Mouse (Mus musculus) embryonic facial prominence, embryonic 11.5 days (tissue): Measurements from ENCODE around the gene Tapbp. TPM values are rescaled to one million over a fixed set of nuclear protein-coding genes. Genes with fewer than 3 reads are reported as not detected.

Experiments
- ATAC-seq: fragments of 200-750 bp; cut with Nextera tagmentation; replicated peaks from 2 replicates; pipeline ENCODE4 v1.8.0; 2017; ENCODE audit warnings: low read depth; ENCODE audit not compliant: insufficient number of reproducible peaks, low FRiP score, low TSS enrichment
- DNase-seq: peaks from one replicate; pipeline ENCODE4 v3.0.0-alpha.2; 2015; ENCODE audit warnings: low spot score
- H3K27ac ChIP-seq: fragments of 300-500 bp; sonication (generic); replicated peaks from 2 replicates; pipeline ENCODE4 v1.5.1; 2014; ENCODE audit warnings: mild to moderate bottlenecking, low read depth, low read length, control low read depth
- H3K27me3 ChIP-seq: fragments of 300-500 bp; sonication (generic); 2 replicates; pipeline ENCODE4 v1.6.1; 2014; ENCODE audit warnings: mild to moderate bottlenecking, low read length, moderate library complexity, mixed read lengths; ENCODE audit not compliant: control insufficient read depth, insufficient read depth
- H3K36me3 ChIP-seq: fragments of 300-500 bp; sonication (generic); replicated peaks from 2 replicates; pipeline ENCODE4 v1.6.1; 2014; ENCODE audit warnings: low read depth, mild to moderate bottlenecking, low read length, moderate library complexity, mixed read lengths; ENCODE audit not compliant: control insufficient read depth, insufficient read depth
- H3K4me1 ChIP-seq: fragments of 300-500 bp; sonication (generic); 2 replicates; pipeline ENCODE4 v1.6.1; 2014; ENCODE audit warnings: low read length, mixed read lengths; ENCODE audit not compliant: control insufficient read depth, insufficient read depth
- H3K4me2 ChIP-seq: fragments of 300-500 bp; sonication (generic); 2 replicates; pipeline ENCODE4 v1.6.1; 2014; ENCODE audit warnings: low read depth, mild to moderate bottlenecking, control low read depth, low read length, moderate library complexity
- H3K4me3 ChIP-seq: fragments of 300-500 bp; sonication (generic); 2 replicates; pipeline ENCODE4 v1.5.1; 2014; ENCODE audit warnings: low read depth, low read length, control low read depth
- H3K9ac ChIP-seq: fragments of 300-500 bp; sonication (generic); replicated peaks from 2 replicates; pipeline ENCODE4 v1.6.1; 2014; ENCODE audit warnings: mild to moderate bottlenecking, control low read depth, low read length
- H3K9me3 ChIP-seq: fragments of 300-500 bp; sonication (generic); replicated peaks from 2 replicates; pipeline ENCODE4 v1.6.1; 2016; ENCODE audit warnings: mild to moderate bottlenecking, low read length, inconsistent platforms, mixed read lengths; ENCODE audit not compliant: control insufficient read depth
- WGBS: fragments of 180-500 bp; shearing (Covaris S2); extraction: QIAGEN DNeasy Blood & Tissue Kit; methylation state at CpG from one replicate; pipeline ENCODE4 v1.1.7; 2014; 5-methylcytosine and 5-hydroxymethylcytosine counted together
- polyA plus RNA-seq: library from polyadenylated mRNA; unstranded; fragments of >200 nt; fragmentation: Nextera tagmentation; extraction: Ambion mirVana; gene quantifications from 2 replicates; pipeline ENCODE4 v1.2.1, GENCODE M21; 2014

Gene Tapbp
- polyA plus RNA-seq, 1 experiment from 2014 or later, result 11.3 TPM

- Histone ChIP-seq H3K27me3 (no peaks in the 10 kb centered on the region), H3K9ac (peak overlapping the region; percentile 99), H3K4me2 (peak overlapping the region; percentile 97), H3K9me3 (no peaks in the 10 kb centered on the region), H3K27ac (no peak overlapping the region), H3K36me3 (peaks cover 3% of the 10 kb centered on the region), H3K4me1 (peaks cover 16% of the 10 kb centered on the region), H3K4me3 (peak overlapping the region; percentile 89)
- ATAC-seq, result no peak
- WGBS, result 38% methylated on average over 5 of the region's 5 CpGs
- no peak for DNase-seq
Observed at GRCm38 (mm10) chr17:33953961-33954565, 38.4 kb downstream of the Tapbp start.

- no peaks in the 10 kb centered on the region for H3K9me3 ChIP-seq
- H3K9ac ChIP-seq, result peak overlapping the region; percentile 99
- H3K4me2 ChIP-seq, result peak overlapping the region; percentile 97
- peaks cover 5% of the 10 kb centered on the region for H3K36me3 ChIP-seq
- H3K4me3 ChIP-seq, result peak overlapping the region; percentile 89
- peak overlapping the region; percentile 94 for H3K27ac ChIP-seq
- ATAC-seq (no peak), DNase-seq (no peak)
- H3K27me3 ChIP-seq, result no peaks in the 10 kb centered on the region
- peaks cover 16% of the 10 kb centered on the region for H3K4me1 ChIP-seq
- WGBS, result under 1% methylated on average over 33 of the region's 33 CpGs
Observed at GRCm38 (mm10) chr17:33954646-33955554, 39.2 kb downstream of the Tapbp start.

GRCm38 (mm10) chr17:33955555-33956214 is 40.0 kb downstream of the Tapbp start, which contains the start of the genes Vps52 and Rps18:
Vps52 (plus strand) TSS chr17:33955812.
Rps18 (minus strand) TSS chr17:33956001.
- peak; percentile 68 for ATAC-seq
- Histone ChIP-seq H3K4me1 (peaks cover 16% of the 10 kb centered on the region), H3K27ac (peak within 1 kb of the TSS; percentile 94), H3K9ac (peak within 1 kb of the TSS; percentile 99), H3K4me3 (peak within 1 kb of the TSS; percentile 89), H3K4me2 (peak within 1 kb of the TSS; percentile 97), H3K27me3 (no peaks in the 10 kb centered on the region), H3K9me3 (no peaks in the 10 kb centered on the region), H3K36me3 (peaks cover 5% of the 10 kb centered on the region)
- peak; percentile 98 for DNase-seq
- under 1% methylated on average over 50 of the region's 50 CpGs for WGBS

- DNase-seq, result peak; percentile 27
- no peak for ATAC-seq
- Histone ChIP-seq H3K36me3 (peaks cover 5% of the 10 kb centered on the region), H3K4me3 (peak overlapping the region; percentile 89), H3K27ac (no peak overlapping the region), H3K4me2 (peak overlapping the region; percentile 51), H3K9me3 (no peaks in the 10 kb centered on the region), H3K4me1 (peaks cover 14% of the 10 kb centered on the region), H3K27me3 (no peaks in the 10 kb centered on the region), H3K9ac (peak overlapping the region; percentile 78)
- WGBS, result 6% methylated on average over 10 of the region's 10 CpGs
Observed at GRCm38 (mm10) chr17:33956336-33956735, 40.6 kb downstream of the Tapbp start.

- H3K4me1 ChIP-seq, result peaks cover 14% of the 10 kb centered on the region
- no peak for ATAC-seq
- no peak overlapping the region for H3K27ac ChIP-seq
- DNase-seq, result no peak
- H3K27me3 ChIP-seq, result no peaks in the 10 kb centered on the region
- H3K9ac ChIP-seq, result no peak overlapping the region
- H3K4me2 ChIP-seq, result no peak overlapping the region
- no peak overlapping the region for H3K4me3 ChIP-seq
- no peaks in the 10 kb centered on the region for H3K9me3 ChIP-seq
- 75% methylated on average over 6 of the region's 6 CpGs for WGBS
- peaks cover 2% of the 10 kb centered on the region for H3K36me3 ChIP-seq
Observed at GRCm38 (mm10) chr17:33957493-33957892, 41.8 kb downstream of the Tapbp start.

- Histone ChIP-seq H3K27me3 (no peaks in the 10 kb centered on the region), H3K27ac (no peak overlapping the region), H3K4me3 (no peak overlapping the region), H3K9me3 (no peaks in the 10 kb centered on the region), H3K36me3 (peaks cover 2% of the 10 kb centered on the region; the same call in 1 of the 2 replicates), H3K9ac (no peak overlapping the region), H3K4me1 (peaks cover 9% of the 10 kb centered on the region; the same call in 1 of the 2 replicates), H3K4me2 (no peak overlapping the region)
- DNase-seq, result no peak
- 94% methylated on average over 11 of the region's 11 CpGs for WGBS
- ATAC-seq, result no peak
Observed at GRCm38 (mm10) chr17:33958451-33958850, 42.8 kb downstream of the Tapbp start.

- no peaks in the 10 kb centered on the region for H3K27me3 ChIP-seq
- H3K4me2 ChIP-seq, result no peak overlapping the region
- H3K9ac ChIP-seq, result no peak overlapping the region
- no peak overlapping the region for H3K4me3 ChIP-seq
- no peak overlapping the region for H3K27ac ChIP-seq
- DNase-seq, result no peak
- no peaks in the 10 kb centered on the region for H3K9me3 ChIP-seq
- no peak for ATAC-seq
- 97% methylated on average over 13 of the region's 13 CpGs for WGBS
- peaks cover 2% of the 10 kb centered on the region; the same call in 1 of the 2 replicates for H3K36me3 ChIP-seq
- H3K4me1 ChIP-seq, result peaks cover 5% of the 10 kb centered on the region; the same call in 1 of the 2 replicates
Observed at GRCm38 (mm10) chr17:33959135-33959534, 43.4 kb downstream of the Tapbp start.
